Mouse (Mus musculus) induced T-regulatory cell, adult 2 months (primary cell): ENCODE data around the gene Cdh16.
A peak's percentile ranks its signal among the peaks of the same experiment; 100 is the strongest.

Source experiments
- DNase-seq: peaks from one replicate; pipeline ENCODE4 v3.0.0-alpha.2; 2012; ENCODE audit warnings: low read depth

Gene Cdh16

DNA sequence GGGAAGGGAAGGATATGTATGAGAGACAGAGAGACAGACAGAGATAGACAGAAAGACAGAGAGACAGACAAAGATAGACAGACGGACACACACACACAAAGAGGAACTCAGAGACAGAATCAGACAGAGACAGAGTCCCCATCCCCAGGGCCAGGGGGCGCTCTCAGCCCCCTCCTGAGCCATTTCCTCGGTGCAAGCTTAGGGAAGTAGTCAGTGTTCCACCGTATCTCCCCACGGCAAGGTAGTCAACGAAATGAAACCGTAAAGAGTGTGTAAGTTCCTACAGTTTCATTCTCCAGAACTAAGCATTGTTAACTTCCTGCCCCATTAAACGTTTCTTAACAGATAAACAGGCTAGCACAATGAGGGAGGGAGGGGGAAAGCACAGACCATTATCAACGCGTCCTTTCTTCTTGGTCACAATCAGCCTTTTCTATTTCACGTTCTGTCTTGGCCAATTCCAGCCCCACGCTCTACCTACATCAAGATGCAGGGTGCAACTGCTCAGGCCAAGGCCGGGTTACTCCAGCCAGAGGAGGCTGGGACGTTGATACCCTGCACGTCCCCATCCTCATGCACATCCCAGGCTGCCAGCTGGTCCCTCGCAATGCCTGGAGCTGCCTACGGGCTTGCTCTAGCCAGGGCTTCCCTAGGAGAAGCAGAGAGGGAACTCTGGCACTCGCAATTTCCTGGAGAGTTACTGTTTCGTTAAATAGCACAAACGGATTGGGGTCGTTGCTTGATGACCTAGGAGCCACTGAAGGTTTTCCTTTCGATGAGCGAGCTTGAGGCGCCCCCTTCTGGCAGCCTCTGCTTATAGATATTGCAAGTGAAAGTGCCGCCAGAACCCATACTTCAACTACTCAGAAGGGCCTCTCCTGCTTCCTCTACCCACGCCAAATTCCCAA is 53.5 kb downstream of the Cdh16 start:
- peak; percentile 95 for DNase-seq

DNA sequence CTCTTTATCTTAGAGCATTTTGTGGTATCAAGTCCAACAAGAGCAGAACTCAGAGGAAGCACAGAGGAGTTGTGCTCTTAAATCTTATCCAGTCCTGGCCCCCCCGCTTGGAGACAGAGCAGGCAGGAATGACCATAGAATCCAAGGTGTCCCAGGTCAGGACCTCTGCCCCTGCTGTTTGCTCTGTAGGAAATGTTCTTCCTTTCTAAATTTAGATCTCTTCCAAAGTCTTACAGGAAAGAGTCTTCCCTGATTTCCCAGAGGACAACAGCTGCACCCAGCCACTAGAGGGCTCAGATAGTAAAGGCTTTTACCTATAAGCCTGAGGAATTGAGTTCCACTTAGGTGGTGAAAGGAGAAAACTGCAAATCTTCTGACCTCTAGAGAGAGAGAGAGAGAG is 54.6 kb downstream of the Cdh16 start:
- peak; percentile 46 for DNase-seq

DNA sequence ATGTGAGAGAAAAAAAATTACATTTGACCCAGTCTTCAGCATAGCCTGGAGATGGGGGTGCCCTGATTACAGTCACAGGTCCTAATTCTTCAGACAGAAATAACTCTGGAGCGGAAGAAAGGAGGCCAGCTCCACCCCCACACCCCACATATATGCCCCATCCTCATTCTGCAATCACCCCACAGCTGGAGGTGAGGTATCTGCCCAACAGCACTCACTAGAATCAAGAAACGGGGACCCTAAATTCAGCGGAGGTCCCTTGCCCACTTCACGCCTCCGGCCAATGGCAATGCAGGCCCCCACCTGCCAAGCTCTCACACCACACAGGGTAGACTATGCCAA is 58.8 kb downstream of the Cdh16 start:
- DNase-seq = no peak

DNA sequence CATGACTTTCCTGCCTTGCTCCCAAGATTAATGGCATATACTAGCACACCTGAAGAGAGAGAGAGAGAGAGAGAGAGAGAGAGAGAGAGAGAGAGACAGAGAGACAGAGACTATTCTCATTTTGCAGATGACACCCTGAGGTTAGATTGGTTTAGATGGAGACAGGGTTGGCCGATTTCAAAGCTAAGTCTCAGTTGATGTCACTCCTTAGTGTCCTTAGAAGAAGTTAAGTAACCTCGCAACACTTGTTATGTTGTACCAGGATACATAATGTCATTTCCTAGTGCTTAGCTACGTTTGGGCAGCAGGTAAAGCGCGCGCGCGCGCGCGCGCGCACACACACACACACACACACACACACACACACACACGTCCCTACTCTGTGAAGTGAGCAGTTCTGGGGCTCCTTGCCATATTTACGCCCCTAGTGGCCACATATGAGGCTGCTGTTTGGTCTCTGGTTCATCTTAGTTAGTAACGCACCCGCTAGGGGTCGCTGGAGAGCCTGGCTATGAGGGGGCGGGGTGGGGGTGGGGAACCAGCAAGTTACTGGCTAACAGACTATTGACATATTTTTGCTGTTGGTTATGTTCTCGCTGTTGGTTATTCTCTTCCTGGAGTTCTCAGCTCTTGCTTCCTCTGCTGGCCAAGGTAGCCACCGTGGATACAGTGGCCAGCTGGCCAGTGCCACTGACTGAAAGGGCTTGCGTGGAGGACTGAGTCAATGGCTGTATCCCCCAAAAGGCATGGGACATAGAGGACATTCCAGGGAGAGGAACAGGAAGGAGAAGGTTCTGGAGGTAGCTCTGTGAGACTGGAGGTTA is 59.4 kb downstream of the Cdh16 start:
- DNase-seq = peak; percentile 98

DNA sequence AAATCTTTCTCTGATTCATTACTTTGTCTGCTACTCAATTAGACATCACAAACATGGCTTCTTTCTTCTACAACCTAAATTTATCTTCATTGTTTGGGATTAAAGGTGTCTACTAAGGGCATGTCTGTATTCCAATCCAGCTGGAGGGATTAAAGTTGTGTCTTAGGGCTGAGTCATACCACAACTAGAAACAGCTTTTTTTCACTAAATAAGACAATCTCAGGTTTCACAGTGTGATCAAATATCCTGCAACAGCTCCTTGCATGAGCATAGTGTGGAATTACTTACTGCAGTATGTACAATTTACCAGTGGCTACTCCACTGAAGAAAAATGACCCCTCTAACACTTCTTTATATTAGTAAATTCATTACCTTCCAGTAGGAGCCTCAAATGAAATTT is 63.5 kb downstream of the Cdh16 start:
- DNase-seq = no peak

DNA sequence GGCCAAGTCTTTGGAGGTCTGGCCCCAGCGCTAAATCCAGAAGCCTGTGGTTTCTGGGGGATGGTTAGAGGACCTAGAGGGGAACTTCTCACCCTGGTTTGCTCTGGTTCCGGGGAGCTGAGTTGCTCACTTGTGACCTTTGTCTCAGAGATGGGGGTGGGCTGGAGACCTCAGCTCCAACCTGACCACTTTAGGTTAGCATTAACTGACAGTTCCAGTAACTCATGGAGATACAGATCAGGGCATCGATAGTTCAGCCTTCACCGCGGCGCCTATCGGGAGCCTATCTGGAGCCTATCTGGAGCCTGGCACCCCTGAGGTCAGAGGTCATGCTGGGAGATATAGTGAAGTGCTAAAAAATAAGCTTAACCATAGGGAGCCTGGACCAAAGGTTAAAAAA is 67.0 kb downstream of the Cdh16 start:
- no peak for DNase-seq

DNA sequence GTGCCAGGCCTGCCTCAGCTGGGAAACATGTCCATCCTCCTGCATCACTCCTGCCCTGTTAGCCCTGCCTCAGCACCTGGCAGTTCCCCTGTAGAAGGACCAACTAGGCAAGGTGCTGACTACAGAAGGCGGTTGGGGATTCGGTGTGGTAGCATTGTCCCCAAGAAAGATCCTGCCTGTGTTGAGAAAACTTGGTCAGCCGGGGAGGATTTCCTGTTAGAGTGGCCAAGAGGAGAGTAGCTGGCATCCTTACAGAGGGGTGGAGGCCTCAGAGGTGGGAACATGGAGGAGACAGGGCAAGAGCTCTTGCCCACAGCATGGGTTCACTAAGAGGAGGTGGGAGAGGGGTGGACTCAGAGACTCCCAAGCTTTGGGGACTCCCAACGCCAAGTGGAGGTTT is 69.0 kb downstream of the Cdh16 start:
- DNase-seq = no peak
